Mouse (Mus musculus) cerebellum, adult 9-11 months (tissue): Measurements from ENCODE around the gene Ttll12.

Experiments
- DNase-seq: peaks from one replicate; pipeline ENCODE4 v3.0.0; 2022

Ttll12 gene

GRCm38 (mm10) chr15:83560941-83561477 lies 33.9 kb downstream of the Ttll12 start:
- DNase-seq, result no peak

- peak; percentile 86 for DNase-seq
Observed at GRCm38 (mm10) chr15:83555161-83555974, 39.6 kb downstream of the Ttll12 start.

GRCm38 (mm10) chr15:83553831-83554230 lies 41.1 kb downstream of the Ttll12 start:
- DNase-seq, result no peak

GRCm38 (mm10) chr15:83550137-83550536 lies 44.8 kb downstream of the Ttll12 start:
- DNase-seq, result no peak

- no peak for DNase-seq
Observed at GRCm38 (mm10) chr15:83547144-83547543, 47.8 kb downstream of the Ttll12 start.

GRCm38 (mm10) chr15:83546029-83546428 lies 48.9 kb downstream of the Ttll12 start:
- DNase-seq, result no peak

- no peak for DNase-seq
Observed at GRCm38 (mm10) chr15:83541647-83542287, 53.2 kb downstream of the Ttll12 start.

GRCm38 (mm10) chr15:83539905-83540304 lies 55.1 kb downstream of the Ttll12 start:
- DNase-seq, result no peak

GRCm38 (mm10) chr15:83538855-83539254 lies 56.1 kb downstream of the Ttll12 start:
- no peak for DNase-seq

GRCm38 (mm10) chr15:83535890-83536231 lies 59.1 kb downstream of the Ttll12 start:
- no peak for DNase-seq

- no peak for DNase-seq
Observed at GRCm38 (mm10) chr15:83534960-83535889, 59.7 kb downstream of the Ttll12 start.

GRCm38 (mm10) chr15:83532606-83533005 lies 62.4 kb downstream of the Ttll12 start:
- no peak for DNase-seq

GRCm38 (mm10) chr15:83531961-83532469 lies 62.9 kb downstream of the Ttll12 start:
- no peak for DNase-seq

GRCm38 (mm10) chr15:83530688-83531087 lies 64.3 kb downstream of the Ttll12 start:
- DNase-seq, result no peak

- DNase-seq, result no peak
Observed at GRCm38 (mm10) chr15:83530233-83530632, 64.7 kb downstream of the Ttll12 start.

- no peak for DNase-seq
Observed at GRCm38 (mm10) chr15:83529765-83530164, 65.2 kb downstream of the Ttll12 start.

GRCm38 (mm10) chr15:83528892-83529291 lies 66.1 kb downstream of the Ttll12 start:
- no peak for DNase-seq

- DNase-seq, result no peak
Observed at GRCm38 (mm10) chr15:83527747-83528146, 67.2 kb downstream of the Ttll12 start.

GRCm38 (mm10) chr15:83527092-83527437 lies 67.9 kb downstream of the Ttll12 start:
- no peak for DNase-seq

- no peak for DNase-seq
Observed at GRCm38 (mm10) chr15:83526424-83527091, 68.4 kb downstream of the Ttll12 start, which contains the start of gene Bik. Gene Bik (plus strand): TSS chr15:83526862.
